Mouse (Mus musculus) bone marrow, adult 2 months (tissue): ENCODE results near the gene Slc35b1. TPM values are rescaled to one million over a fixed set of nuclear protein-coding genes. Genes with fewer than 3 reads are reported as not detected.
A peak's percentile ranks its signal among the peaks of the same experiment; 100 is the strongest.

Experiments
- H3K27ac ChIP-seq: fragments of 200-500 bp; 2 replicates; pipeline ENCODE4 v1.5.1; 2012; ENCODE audit warnings: low read depth, mild to moderate bottlenecking, control low read depth, inconsistent platforms, low read length; ENCODE audit not compliant: control insufficient read depth, poor library complexity, insufficient read depth
- H3K4me1 ChIP-seq: fragments of 200-500 bp; 2 replicates; pipeline ENCODE4 v1.6.1; 2011; ENCODE audit warnings: low read length; ENCODE audit not compliant: control insufficient read depth, insufficient read depth
- H3K4me3 ChIP-seq: fragments of 200-500 bp; replicated peaks from 2 replicates; pipeline ENCODE3; 2011; ENCODE audit warnings: mild to moderate bottlenecking, low read depth, low read length, control low read depth; ENCODE audit not compliant: control insufficient read depth
- CTCF ChIP-seq: fragments of 200-500 bp; IDR thresholded peaks from 2 replicates; pipeline ENCODE4 v1.5.1; 2011; ENCODE audit warnings: low read length, control low read depth; ENCODE audit not compliant: control insufficient read depth, insufficient read depth
- POLR2A ChIP-seq: fragments of 200-500 bp; IDR thresholded peaks from 2 replicates; pipeline ENCODE4 v1.6.1; 2011; ENCODE audit warnings: low read depth, mild to moderate bottlenecking, control low read depth, low read length, borderline replicate concordance; ENCODE audit not compliant: control insufficient read depth
- WGBS: fragments of 180-500 bp; shearing (Covaris S2); methylation state at CpG from one replicate; pipeline ENCODE4 v1.1.7; 2018; 5-methylcytosine and 5-hydroxymethylcytosine counted together
- polyA plus RNA-seq: library from polyadenylated mRNA; stranded (reverse); fragments of >200 nt; gene quantifications from 2 replicates; pipeline ENCODE4 v1.2.4, GENCODE M21; 2011; ENCODE audit warnings: low replicate concordance; ENCODE audit not compliant: missing spikeins, insufficient read depth, insufficient read length

Gene Slc35b1
- 34.9 and 49.3 TPM in 2 replicates for polyA plus RNA-seq

GRCm38 (mm10) chr11:95384319-95384972, at the start of gene Slc35b1:
Gene Slc35b1, plus strand, starts transcription at chr11:95384692.
- no peaks in the 10 kb centered on the region; the same call in 1 of the 2 replicates for H3K4me1 ChIP-seq
- H3K4me3 ChIP-seq: peak within 1 kb of the TSS; percentile 98
- peak; percentile 77; the same call in 1 of the 2 replicates for TF ChIP-seq POLR2A
- TF ChIP-seq CTCF: peak; percentile 92
- H3K27ac ChIP-seq: peak within 1 kb of the TSS; percentile 89
- 0% methylated on average over 42 of the region's 42 CpGs for WGBS

DNA sequence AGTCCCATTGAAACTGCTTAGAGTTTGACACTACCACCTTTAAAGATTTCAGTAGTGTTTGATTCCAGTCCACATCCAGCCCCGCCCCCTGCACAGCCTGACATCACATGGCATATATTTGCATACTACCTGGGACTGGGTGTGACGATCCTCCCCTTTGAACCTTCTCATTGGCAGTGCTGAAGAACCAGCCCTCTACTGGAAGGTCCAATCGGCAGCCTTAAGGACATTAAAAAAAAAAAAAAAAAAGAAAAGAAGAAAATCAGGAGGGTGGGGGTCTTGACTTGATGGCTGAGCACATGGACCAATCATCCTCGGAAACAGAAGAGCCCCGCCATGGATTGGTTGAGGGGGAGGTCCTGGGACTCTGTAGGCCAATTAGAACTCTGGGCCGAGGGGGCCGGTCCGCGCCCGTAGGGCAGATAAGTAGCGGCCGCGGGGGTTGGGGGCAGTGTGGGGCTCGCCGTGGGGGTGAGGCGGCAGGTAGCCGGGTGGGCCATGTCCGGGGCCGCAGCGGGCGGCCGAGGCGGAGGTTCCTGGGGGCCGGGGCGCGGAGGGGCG, 47.8 kb upstream of the Slc35b1 start, which contains the start of gene Fam117a:
TSS of gene Fam117a (plus strand) at position 451 of the 561 bp plus-strand sequence.
- H3K4me3 ChIP-seq: peak within 1 kb of the TSS; percentile 98
- WGBS: under 1% methylated on average over 26 of the region's 27 CpGs
- H3K4me1 ChIP-seq: peaks cover 9% of the 10 kb centered on the region
- TF ChIP-seq CTCF: no peak
- peak; percentile 94 for TF ChIP-seq POLR2A
- H3K27ac ChIP-seq: peak within 1 kb of the TSS; percentile 95

GRCm38 (mm10) chr11:95337129-95337813, 47.2 kb upstream of the Slc35b1 start:
- H3K27ac ChIP-seq: peak overlapping the region; percentile 95
- peaks cover 9% of the 10 kb centered on the region for H3K4me1 ChIP-seq
- H3K4me3 ChIP-seq: peak overlapping the region; percentile 98
- under 1% methylated on average over 50 of the region's 50 CpGs for WGBS
- TF ChIP-seq POLR2A (peak; percentile 49; the same call in 1 of the 2 replicates), CTCF (no peak)

GRCm38 (mm10) chr11:95337846-95338342, 46.6 kb upstream of the Slc35b1 start:
- Histone ChIP-seq H3K4me1 (peaks cover 6% of the 10 kb centered on the region), H3K27ac (peak overlapping the region; percentile 95), H3K4me3 (peak overlapping the region; percentile 98)
- WGBS: 2% methylated on average over 9 of the region's 9 CpGs
- no peak for TF ChIP-seq POLR2A
- TF ChIP-seq CTCF: no peak

DNA sequence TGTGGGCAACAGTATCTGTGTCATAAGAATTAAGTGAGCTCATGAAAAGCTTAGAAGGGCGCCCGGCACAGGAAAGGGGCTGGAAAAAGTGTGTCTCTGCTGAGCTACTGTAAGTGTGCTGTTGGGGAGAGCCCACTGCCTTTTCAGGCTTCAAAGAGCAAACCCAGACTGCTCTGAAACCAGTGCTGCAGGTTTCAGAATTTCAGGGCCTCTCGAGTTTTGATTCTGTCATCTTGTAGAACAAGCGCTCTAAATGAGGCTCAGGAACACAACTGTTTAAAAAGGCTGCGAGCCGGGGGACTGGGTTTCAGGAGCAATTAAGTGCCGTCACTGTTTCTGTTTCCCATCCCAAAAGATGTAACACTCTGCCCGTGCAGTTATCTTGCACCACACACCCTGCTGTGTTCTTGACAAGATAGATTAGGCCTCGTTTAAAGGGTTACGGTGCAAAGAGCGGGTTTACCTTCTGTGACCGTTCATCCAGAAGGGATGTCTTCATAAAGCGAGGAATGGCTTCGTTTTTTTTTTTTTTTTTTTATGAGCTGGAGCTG, 44.9 kb upstream of the Slc35b1 start:
- H3K4me3 ChIP-seq: peak overlapping the region; percentile 39
- peak overlapping the region; percentile 89 for H3K27ac ChIP-seq
- no peak for TF ChIP-seq CTCF
- no peak for TF ChIP-seq POLR2A
- H3K4me1 ChIP-seq: peaks cover 3% of the 10 kb centered on the region
- 9% methylated on average over 14 of the region's 14 CpGs for WGBS

DNA sequence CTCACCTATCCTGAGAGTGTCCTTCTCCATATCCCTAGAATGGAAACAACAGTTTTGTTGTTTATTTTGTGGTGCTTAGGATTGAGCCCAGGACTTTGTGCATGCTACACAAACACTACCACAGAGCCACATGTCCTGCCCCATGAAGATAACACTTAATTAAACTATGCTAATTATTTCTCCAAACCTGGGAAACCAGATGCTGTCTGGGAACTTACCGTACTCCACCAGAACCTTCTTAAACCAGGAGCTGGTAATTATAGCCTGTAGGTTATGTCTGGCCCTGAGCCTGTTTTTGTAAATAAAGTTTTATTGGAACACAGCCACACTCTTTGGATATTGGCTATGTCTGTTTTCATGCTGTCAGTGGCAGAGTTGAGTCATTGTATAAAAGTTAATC, 44.2 kb upstream of the Slc35b1 start:
- 54% methylated on average over 1 of the region's 1 CpGs for WGBS
- H3K4me3 ChIP-seq: peak overlapping the region; percentile 73
- TF ChIP-seq POLR2A (no peak), CTCF (no peak)
- H3K27ac ChIP-seq: no peak overlapping the region
- H3K4me1 ChIP-seq: peaks cover 3% of the 10 kb centered on the region

DNA sequence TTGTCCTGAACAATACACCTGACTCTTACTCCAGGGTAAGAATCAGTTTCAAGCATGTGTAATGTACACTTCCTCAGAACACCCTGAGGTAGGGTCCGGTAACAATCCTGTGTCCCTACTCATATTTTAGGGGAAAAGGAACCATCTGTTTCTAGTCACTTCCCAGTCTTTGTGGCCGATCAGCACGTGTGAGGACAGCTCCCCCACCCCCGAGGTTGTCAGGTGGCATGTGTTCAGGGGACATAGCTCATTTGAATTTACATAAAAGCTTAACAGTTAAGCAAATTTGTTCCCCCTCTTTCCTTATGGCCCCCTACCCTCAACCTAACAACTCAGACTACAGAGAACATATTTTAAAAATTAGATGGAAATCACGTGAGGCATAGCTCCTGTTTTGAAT, 43.8 kb upstream of the Slc35b1 start:
- H3K4me3 ChIP-seq: peak overlapping the region; percentile 73
- TF ChIP-seq POLR2A: no peak
- TF ChIP-seq CTCF: no peak
- peaks cover 3% of the 10 kb centered on the region for H3K4me1 ChIP-seq
- peak overlapping the region; percentile 18; the same call in 1 of the 2 replicates for H3K27ac ChIP-seq
- 6% methylated on average over 5 of the region's 5 CpGs for WGBS

DNA sequence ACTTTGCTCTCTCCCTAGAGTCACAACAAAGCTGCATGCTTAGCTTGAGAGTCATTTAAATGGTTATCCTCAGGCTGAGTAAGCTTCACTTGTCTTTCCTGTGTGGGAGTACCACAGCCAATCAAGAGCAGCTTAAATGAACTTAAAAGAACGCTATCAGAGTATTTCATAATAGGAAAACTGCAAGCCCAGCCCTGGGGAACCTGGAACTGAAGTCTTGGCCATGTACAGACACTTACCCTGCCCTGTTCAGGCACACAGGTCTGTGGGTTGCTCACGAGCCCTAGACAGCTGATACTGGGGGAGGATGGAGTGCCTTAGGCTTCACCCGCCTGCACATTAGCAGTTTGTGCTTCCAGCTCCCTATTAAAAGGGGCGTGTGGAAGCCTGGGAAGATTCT, 41.3 kb upstream of the Slc35b1 start:
- H3K27ac ChIP-seq: peak overlapping the region; percentile 11; the same call in 1 of the 2 replicates
- H3K4me1 ChIP-seq: peaks cover 7% of the 10 kb centered on the region
- TF ChIP-seq POLR2A: no peak
- TF ChIP-seq CTCF: no peak
- peak overlapping the region; percentile 33 for H3K4me3 ChIP-seq
- WGBS: 44% methylated on average over 4 of the region's 4 CpGs
